Mouse (Mus musculus) spleen, adult 18-20 months (tissue): Measurements from ENCODE around the gene Sbf2.
A peak's percentile ranks its signal among the peaks of the same experiment; 100 is the strongest.

Source experiments
- DNase-seq, 2 experiments: peaks; one replicate each; pipeline ENCODE4 v3.0.0; 2022; ENCODE audit warnings: mixed read lengths in 2 of 2

The Sbf2 gene

DNA sequence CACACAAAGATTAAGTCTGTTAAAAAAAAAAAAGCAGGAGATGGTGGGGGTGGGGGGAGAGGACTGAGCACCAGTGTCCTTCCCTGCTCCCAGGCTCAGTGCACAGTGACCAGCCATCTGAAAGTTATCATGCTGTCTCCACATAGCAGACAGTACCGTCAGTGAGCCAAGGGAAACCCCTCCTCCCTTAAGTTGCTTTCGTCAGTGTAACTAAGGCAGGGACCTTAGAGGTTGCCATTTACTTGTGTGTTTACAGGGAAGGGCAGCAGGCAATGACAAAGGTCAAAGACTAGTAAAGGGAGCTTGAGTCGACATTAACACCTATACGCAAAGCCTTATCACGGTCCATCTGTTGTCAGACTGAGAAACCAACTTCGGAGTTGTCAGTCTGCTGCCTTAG, 311.8 kb downstream of the Sbf2 start:
- no peak for DNase-seq

GRCm38 (mm10) chr7:110298739-110299410, 315.8 kb downstream of the Sbf2 start:
- no peak for DNase-seq

DNA sequence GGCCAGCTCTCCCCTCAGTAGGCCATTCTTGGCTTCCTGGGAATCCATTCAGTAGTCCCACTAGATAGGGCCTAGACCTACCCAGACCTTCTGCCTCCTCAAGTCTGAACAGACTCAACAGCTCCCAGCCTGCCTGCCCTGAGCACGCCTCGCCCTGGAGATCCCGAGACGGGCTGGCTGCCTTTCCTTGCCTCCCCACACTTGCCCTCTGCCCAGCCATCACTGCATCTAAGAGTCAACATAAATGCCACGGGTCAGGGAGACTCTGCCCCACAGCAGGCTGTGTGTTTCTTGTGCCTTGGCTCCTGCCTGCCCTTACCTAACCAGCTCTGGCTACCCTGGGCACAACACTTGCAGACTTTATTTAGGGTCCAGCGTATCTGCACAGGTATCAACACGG, 316.6 kb downstream of the Sbf2 start:
- no peak for DNase-seq

GRCm38 (mm10) chr7:110297611-110298010, 317.1 kb downstream of the Sbf2 start:
- no peak for DNase-seq

- DNase-seq: no peak
Measured at GRCm38 (mm10) chr7:110296889-110297603, 317.7 kb downstream of the Sbf2 start.

DNA sequence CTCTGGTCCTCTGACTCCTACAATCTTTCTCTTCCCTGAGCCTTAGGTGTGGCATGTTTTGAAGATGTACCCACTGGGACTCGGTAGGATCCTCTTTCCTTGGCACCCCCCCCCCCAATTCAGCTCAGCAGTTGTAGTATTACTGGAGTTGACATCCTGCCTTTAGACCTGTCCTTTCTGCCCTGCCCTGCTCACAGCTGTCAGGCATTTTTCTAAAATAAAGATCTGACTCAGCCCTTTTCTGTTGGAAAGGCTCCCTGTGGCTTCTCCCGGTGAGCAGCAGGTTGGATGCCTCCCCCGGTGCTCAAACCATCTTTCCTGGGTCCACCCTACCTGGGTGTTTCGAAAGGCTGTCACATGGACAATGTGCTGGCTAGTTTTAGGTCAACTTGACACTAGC, 325.1 kb downstream of the Sbf2 start:
- DNase-seq: no peak

- DNase-seq: no peak
Measured at GRCm38 (mm10) chr7:110288731-110289191, 326.0 kb downstream of the Sbf2 start.

DNA sequence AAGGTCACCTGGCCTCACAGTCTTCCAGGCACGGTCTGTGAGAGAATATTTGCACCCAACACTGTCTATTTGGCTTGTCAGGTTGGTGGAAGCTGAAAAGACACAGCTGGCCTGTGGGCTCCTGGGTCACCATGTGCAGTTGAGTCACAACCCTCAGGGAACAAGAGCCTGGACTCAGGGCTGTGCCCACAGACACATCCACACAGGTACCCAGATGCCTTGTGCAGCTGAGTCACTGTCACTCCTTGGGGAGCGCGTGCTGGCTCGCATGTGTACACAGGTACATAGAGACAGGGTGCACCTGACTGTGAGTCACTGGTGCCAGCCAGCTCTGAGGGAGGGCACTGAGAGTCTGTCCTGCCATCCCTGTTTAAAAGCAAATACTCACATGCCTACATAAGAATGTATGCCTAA, 326.5 kb downstream of the Sbf2 start:
- DNase-seq: no peak

- no peak for DNase-seq
Measured at GRCm38 (mm10) chr7:110287476-110288071, 327.1 kb downstream of the Sbf2 start.

- DNase-seq: peak; percentile 60 to 81
Measured at GRCm38 (mm10) chr7:110286838-110287475, 327.8 kb downstream of the Sbf2 start.

GRCm38 (mm10) chr7:110286198-110286732, 328.5 kb downstream of the Sbf2 start:
- DNase-seq: peak; percentile 55 to 61

DNA sequence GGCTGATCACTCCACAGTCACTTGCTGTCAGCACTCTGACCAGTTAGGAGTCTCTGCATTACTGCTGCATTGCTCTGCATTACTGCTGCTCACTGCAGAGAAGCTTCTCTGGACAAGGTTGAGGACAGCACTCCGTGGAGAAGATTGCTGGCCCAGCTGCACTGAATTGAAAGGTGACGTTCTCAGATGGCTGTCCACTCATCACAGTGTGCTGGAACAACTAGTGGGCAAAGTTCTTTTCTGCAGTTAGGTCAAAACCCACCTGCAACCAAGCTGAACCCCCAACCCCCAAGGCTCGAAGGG, 328.9 kb downstream of the Sbf2 start:
- no peak for DNase-seq

- no peak for DNase-seq
Measured at GRCm38 (mm10) chr7:110285076-110285848, 329.5 kb downstream of the Sbf2 start.

DNA sequence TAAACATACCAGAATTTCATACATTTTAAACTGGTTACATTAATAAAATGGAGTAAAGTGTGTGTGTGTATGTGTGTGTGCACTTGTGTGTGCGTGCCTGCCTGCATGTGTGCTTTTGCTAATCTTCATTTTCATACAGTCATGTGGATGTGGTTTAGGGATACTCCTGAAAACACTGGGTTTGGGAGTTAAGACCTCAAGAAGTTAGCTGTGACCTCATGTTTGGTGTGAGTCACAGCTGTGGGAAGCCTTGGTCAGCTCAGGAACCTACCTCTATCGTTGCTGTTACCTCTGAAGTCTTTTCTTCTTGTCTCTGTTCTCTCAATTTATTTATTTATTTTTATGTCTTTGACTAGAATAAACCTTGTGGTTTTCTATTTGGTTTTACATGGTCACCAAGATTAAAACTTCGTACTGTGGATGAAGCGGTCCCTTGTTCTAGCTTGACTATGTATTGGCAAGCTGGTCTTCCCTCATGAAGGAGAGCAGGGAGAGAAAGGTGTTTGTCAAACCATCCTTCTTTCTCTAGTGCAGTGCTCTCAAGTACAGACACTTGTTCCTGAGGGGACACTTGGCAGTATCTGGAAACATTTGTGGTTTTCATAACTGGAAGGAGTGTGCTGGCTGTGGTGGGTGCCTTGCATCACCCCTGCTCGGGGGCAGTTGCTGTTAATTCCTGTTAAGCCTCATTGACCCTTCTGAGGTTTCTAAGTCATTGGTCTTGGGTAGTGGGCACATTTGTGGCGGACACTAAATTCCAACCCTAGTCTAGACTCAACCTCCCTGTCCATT, 331.0 kb downstream of the Sbf2 start:
- DNase-seq: no peak

- DNase-seq: no peak
Measured at GRCm38 (mm10) chr7:110282797-110283196, 331.9 kb downstream of the Sbf2 start.

DNA sequence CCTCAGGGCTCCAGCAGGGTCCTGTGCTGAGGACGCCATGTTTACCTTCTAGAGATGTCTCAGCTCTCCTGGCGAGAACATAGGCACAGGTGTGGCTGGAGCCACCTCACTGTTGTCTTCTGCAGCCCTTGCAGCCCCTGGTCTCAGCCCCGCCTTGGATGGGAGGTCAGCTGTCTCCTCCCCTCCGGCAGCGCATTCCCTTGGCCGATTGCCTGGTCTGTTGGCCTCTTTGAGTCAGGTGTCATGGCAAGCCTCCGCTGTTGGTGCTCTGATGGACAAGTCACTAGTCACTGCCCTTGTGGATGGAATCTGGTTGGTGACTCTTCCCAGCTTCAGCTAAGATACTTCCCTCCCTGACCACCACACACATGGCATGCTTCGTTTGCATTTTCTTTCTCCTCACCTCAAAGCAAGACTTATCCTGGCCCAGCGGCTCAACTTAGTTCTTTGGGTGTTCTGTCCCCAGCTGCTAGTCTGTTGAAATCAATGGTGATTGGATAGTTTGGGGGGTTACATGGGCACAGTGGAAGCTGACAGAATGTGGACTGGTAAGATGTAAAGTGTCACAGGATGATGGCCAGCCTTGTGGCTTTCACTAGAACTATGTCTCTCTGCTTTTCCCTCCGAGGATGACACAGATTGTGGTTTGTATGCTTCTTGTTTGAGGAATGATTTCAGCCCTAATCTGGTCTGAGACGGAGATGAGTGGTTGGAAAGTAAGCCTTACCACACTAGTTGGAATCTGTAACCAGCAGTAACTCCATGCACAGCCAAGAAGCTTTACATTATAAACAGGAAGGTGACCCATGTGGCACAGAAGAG, 333.1 kb downstream of the Sbf2 start:
- DNase-seq: no peak

GRCm38 (mm10) chr7:110279183-110279582, 335.5 kb downstream of the Sbf2 start:
- DNase-seq: no peak

GRCm38 (mm10) chr7:110277734-110278245, 336.9 kb downstream of the Sbf2 start:
- no peak for DNase-seq

DNA sequence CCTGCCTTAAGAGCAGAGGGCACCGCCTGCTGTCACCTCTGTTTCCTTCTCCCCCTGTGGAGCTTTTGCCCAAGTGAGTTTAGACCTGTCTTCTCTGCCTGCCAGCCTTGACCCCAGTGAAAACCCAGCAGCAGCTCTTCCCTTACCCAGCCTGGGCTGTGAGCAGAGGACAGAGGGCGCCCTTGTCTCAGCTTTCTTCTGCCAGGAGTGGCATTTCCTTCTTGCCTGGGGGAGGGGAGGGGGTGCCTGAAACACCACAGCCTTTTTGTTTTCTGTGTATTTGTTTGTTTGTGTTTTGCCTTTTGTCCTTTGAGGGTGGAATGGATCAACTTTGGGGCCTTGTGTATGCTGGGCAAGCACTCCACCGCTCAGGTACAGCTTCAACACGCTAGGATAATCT, 342.3 kb downstream of the Sbf2 start:
- no peak for DNase-seq

DNA sequence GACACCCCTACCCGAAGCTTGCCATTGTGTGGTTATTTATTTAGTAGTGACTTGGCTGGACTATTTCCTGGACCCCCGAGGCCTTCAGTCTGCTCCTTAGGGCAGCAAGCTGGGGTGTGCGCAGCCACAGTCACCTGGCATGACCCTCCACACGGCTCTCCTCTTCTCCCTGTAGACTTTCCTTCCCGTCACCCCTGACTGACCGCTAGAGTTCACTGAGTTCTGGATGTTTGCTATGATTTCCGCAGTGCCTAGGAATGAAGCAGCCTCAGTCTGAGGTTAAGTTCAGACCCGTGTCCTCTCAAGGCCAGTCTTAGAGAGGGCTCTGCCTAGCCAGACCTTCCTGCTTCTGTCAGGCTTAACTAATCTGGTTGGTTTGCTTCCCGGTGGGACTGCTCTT, 342.9 kb downstream of the Sbf2 start:
- DNase-seq: no peak

DNA sequence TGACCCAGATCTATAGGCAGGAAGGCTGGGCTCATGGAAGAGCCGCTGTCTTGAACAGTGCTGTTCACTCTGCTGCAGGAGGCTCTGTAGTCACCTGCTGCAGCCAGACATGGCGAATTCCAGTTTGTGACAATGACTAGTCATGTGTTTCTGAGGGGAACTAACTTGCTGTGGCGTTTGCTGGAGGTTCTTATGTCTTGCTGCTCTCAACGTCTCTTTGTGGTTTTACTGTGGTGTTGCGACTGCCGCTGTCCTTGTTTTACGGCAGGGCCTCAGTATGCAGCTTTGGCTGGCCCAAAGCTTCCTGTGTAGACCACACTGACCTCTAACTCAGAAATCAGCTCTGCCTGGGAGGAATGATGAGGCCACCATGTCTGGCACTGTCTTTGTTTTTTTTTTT, 344.3 kb downstream of the Sbf2 start:
- DNase-seq: no peak
